Mouse (Mus musculus) lung, postnatal 36 days (tissue): Measurements from ENCODE around the gene Top1.

Experiments
- DNase-seq: peaks from one replicate; pipeline ENCODE4 v3.0.0; 2022; ENCODE audit warnings: mixed read lengths

The Top1 gene

DNA sequence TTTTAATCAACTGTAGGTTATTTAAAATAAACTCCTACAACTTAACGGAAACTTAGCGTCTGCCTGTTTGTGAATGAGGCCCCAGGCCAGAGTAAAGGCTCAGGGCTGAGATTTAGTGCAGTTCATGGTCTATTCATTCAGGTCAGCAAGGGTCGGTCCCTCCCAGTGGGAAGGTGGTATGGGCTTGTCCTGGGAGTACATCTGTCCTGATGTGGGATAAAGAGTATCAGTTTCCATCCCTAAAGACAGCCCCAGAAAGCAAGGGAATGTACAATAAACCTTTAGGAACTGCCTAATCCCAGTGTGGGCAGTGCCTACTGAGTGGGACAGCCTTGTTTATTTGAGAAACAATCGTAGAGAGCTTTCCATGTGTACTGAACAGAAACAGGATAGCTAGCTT, 77.0 kb downstream of the Top1 start:
- DNase-seq: no peak

DNA sequence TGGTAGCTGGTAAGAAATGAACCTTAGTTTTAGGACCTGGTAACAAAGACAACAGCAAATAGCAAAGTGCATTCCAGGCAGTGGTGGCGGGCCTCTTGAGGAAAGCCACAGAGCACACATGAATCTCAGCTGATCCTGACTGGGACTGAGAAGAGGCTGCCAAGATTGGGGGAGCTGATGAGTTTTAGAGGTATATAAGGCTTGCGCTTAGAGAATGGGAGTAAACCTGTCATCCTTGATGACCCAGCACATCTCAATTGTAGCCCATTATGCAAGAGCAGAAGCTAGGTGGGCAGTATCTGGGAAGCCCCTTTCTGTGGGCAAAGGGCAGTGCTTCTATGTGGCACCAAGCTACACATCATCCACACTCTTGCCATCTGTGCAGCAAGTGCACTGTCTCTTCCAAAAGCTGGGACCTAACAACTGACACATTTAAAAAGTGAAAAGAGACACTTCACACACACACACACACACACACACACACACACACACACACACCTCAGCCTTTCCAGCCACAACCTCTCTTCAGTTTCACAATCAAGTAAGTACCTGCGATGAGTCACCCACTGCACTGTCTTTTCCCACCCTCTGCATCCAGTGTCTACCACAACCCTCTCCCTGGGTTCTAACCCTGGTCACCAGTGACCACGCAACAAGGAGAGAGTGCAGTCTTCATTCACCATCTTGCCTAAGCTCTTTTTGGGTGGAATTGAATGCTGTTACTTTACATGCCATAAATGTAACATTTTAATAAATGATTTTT, 78.1 kb downstream of the Top1 start:
- no peak for DNase-seq

DNA sequence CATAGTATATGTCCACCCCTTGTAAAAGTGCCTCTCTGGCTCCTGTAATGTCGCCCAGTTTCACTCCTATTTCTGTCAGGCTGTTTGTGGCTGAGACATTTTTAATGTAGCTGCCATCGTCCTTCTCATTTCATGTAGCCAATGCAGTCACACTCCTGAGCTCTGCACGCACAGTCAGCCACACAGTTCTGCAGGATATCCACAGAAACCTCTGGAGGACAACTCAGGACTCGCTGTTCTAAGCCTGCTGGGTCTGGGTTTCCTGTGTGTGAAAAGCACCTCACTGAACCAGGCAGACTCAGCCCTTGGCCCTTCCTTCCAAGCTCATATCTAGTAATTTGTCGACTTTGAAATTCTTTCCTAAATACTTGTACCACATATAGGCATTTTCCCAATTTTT, 78.8 kb downstream of the Top1 start:
- no peak for DNase-seq

DNA sequence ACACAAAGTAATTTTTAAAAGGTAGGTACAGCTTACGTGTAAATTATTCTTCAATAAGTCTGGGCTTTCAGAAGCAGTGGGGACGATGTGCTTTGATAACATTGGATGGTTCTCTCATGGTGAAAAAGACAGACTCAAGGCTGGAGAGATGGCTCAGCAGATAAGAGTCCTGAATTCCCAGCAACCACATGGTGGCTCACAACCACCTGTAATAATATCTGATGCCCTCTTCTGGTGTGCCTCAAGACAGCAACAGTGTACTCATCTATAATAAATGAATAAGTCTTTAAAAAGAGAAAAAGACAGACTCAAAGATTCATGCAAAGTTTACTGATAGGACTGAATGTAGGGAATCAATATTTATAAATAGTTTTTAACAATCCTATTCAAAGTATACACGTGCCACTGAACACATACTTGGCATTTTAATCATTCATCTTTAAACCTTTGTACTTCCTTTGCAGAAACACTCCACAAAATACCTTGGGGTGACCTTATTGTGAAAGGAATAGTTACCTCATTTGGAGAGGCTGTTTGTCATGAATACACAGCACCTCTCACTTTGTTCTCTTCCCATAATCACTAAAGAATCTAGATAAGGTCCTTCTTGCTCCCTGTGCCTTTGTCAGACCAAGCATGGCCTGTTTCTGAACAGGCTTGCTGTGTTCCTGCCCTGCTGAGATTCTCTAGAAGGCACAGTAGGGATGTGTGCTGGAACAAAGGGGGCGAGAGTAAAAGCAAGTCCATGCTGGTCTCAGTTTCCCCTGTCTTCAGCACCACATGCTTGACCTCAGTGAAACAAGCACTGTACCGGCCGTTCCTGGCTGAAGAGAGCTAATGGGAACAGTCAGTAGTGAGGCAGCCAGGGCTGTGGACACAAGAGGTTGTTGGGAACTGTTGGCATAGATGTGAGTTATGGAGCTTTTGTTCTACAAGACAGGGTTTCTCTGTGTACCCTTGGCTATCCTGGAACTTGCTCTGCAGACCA, 80.5 kb downstream of the Top1 start:
- DNase-seq: no peak

DNA sequence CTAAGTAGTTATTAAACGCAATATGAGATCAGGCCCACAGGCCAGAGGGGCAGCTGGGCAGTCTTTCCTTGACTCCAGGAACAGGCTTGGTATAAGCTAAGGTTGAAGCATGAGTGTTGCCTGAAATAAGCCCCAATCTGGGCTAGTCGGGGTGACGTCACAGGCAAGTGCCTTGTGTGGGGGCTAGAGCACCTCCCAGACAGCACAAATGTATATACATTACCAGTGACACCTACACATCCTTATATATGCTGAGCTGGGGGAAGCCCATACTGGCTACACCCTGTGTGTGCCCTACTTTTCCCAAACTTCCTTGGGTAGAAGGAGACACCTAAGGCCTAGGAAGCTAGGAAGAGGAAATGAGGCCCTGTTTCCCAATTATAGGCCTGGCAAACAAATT, 83.3 kb downstream of the Top1 start:
- DNase-seq: no peak

DNA sequence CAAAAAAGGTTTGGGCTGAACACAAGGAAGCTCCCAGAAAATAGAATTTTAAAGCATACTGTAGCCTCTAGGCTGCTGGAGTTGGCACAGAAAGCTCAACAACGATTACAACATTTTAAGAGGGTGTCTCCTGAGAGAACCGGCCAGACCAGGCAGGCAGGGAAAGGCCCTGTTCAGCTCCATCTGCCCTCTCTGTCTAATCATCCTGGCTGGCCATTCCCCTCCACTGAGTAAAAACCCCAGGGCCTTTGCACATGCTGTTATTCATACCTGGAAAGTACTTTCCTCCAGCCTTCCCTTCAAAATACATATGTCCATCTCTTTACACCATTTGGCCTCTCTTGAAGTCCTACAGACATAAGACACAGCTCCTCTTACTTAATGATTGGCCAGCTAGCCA, 83.7 kb downstream of the Top1 start:
- DNase-seq: peak; percentile 71

DNA sequence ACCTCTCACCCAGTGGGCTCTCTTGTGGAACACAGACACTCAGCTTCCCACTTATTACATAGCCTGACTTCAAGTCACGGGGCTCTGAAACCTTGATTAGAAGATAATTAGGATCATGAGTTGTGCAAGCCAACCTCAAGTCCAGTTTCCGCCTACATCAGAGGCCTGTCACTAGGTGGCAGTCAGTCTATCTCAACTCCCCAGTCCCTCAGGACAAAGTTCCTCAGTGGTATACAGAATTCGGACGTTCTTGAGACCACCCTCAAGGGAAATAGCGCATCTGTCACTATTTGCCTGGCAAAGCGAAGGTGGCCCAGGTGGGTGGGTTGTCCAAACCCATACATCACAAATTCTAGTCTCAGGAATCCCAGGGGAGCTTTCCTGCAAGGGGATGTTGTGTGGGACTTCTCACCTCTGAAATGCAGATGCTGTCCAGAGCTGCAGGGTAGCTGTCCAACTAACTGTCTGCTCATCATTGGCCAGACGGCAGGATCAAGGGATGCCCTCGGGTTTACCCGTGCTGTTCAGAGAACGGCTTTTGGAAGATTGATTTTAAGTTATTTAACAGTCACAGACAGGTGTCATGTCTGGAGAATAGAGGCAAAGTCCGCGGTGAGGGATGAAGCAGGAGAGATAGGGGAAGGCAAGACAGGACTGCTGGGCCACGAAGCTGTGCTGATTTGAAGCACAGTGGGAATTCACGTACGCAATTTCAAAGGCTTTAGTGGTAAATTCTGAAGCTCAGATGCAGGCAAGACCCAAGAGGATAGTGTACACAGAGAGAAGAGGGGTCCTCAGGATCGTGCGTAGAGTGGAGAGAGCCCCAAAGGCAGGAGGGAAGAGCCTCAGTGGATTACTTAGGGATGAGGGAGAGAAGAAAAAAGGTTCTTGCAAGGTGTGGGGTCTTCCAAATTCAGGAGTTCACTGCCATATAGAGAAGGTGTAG, 84.4 kb downstream of the Top1 start:
- peak; percentile 76 for DNase-seq

DNA sequence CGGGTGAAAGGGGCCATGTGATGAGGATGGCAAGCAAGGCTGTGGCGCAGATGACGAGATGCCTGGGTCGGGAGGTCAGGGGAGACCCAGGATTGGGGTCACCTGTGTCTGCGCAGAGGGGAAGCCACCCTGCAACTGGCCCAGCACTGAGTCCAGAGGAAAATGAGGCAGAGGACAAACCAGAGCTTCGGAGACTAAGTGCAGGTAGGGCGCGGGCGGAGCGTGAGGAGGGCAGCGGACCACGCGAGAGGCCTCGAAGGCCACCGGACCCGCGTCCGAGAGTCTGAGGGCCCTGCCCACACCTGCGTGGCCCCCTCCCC, 85.1 kb downstream of the Top1 start:
- DNase-seq: no peak

DNA sequence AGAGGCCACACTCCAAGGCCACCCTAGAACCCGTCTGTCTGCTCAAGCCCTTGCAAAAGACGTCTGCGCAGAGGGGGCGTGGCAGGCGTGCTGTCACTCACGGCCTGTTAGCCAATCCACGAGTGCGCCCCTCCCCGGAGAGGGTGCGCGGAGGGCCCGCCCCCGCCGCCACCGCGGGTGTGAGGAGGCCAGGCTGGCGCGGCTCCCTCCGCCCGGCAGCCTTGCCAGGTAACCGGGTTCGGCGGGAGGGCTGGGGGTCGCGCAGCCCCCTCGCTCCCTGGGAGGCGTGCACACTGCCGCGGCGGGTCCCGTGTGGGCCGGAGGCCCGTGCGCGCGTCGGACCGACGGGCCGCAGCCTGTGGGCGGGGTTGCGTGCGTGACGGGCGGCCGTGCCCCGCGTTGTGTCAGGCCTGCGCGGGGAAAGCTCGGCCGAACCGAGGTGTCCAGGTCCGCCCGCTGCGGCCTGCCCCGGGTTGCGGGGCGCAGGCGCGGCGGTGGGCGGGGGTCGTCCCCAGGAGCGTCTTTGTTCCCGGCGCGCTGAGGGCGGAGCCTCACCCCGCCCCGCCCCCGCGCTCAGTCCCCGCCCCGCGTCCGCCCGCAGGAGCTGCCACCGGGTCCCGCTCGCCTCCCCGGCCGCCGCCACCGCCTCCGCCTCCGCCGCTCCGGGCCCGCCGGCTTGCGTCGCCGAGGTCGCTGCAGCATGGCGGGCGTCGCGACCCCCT, 85.6 kb downstream of the Top1 start, which contains the start of gene Plcg1:
Gene Plcg1 (plus strand): TSS at position 184 of the 722 bp plus-strand sequence.
- peak; percentile 97 for DNase-seq

DNA sequence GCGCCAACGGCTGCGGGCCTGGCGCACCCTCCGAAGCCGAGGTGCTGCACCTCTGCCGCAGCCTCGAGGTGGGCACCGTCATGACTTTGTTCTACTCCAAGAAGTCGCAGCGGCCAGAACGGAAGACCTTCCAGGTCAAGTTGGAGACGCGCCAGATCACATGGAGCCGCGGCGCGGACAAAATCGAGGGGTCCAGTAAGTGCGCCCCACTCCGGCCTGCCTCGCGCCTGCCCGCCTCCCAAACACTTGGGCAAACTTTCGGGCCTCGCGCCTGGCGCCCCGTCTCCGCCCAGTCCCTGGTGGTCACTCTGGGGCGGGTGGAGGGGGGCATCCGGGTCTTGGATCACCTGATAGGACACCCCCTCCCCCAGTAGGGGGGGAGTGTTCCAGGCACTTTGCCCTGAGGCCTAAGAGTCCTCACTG, 86.2 kb downstream of the Top1 start:
- peak; percentile 84 for DNase-seq

DNA sequence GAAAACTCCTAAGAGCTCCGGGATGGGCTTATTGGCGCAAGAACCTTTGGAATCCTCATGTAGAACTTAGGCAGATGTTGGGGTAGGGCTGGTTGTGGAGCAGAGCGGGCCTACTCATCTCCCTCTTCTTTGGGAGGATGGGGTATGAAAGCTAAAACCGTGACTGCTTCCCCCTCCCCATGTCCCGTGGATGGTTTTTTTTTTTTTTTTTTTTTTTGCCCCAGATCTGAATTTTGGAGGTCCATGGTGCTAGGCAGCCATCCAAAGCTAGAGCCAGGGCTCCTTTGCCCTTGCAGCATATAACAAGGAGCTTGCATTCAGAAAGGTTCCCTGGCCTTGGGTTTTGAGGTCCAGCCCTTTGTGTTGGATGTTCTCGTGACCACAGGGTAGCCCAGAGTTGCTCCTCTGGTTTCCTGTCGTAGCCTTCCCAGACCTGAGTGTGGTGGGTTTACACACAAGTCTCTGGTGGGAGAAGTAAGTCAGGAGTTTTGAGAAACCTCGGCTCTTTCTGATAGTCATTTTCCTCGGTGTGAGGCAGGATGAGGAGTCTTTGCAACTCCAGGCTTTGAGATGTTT, 86.8 kb downstream of the Top1 start:
- no peak for DNase-seq

DNA sequence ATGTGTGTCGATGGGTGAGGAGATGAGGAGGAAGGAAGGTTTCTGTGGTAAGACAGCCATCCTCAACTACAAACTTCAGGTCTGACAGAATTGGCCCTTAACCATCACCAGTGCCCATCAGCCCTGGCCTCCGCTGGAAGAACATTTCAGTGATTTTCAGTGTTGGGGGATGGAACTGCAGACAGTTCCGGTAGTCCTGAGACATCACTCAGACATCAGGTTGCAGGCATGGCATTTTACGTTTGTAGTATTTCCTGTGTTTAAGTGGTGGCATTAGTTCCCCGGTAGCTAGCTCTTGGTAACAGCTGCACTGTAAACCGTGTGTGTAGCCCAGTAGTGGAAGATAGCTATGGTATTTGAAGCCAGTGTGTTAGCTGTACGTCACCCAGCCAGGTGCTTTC, 87.4 kb downstream of the Top1 start:
- DNase-seq: no peak

DNA sequence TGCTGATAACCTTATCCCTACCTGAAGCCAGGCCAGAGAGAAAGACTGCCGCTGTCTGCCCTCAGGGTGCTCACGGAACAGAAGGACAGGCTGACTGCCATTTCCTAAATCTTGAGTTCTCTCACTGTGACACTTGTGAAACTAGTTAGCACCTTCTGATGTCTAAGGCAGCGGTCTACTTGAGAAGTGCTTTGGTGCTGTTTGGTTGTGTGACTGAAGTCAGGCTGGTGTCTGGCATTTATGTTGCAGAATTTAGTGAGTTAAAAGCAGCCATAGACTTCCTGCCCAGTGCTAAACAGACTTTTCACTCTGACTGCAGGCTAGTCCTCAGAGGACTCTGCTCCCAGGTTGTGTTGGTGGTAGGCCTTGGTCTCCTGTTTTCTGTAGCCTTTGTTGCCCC, 88.6 kb downstream of the Top1 start:
- no peak for DNase-seq

DNA sequence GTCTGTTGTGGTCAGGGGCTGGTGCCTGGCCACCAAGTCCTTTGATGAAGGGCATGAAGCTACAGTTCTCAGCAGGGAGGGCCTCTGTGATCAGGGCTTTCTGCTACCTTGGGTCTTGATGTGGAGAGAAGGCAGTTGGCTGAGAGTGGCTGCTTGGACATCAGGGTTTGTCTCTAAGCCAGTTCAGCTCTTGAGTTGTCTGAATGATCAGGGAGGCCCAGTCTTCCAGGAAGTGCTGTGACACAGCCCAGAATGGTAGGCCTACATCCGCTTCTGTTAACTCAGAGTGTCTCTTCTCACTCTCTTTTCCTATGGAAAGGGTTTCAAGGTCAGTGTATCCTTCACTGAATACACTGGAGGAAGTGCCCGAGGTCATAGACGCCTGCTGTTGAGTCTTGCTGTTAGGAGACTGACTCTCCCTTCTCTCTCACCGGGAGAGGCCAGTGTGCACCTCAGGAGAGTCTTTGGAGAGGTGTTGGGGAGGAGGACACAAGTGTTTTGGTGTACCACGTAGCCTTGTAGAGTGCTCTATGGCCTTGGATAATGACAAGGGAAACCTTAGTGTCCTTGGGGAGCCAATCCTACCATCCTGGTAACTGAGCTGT, 90.1 kb downstream of the Top1 start:
- no peak for DNase-seq

DNA sequence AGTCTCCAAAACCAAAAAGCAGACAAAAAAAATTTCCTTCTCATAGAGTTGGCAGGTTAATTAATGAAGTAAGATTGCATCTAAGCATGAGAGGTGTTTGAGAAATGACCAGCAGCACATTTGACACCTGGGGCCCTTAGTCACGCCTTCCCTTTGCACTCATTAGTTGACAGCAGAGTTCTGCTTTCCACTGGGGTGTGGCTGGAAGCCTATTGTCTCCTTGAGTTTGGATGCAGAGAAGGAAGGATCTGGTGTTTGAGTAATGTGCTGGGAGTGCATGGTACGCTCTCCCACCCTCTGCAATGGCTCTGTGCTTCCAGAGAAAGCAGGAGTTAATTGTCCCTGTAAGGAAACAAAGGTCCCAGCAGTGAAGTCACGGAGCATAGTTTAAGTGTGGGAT, 90.8 kb downstream of the Top1 start:
- no peak for DNase-seq

DNA sequence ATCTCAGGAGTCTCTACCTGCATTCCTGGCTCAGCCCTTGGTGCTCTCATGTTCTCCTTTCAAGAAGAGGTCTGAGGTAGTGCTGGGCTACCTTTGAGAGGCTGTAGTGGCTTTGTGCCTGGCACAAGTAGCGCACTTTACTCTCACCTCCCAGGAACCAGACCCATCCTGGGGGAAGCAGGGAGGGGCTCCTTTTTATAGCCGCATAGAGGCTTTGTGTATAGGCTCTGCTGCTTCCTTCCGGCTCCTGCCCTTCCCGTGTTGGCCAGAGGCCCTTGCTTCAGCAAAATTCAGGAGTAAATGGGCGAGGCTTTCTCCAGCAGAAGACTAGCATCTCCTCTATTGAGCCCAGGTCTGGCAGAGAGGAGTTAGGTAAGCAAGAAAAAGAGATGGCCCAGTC, 92.7 kb downstream of the Top1 start:
- DNase-seq: peak; percentile 83

DNA sequence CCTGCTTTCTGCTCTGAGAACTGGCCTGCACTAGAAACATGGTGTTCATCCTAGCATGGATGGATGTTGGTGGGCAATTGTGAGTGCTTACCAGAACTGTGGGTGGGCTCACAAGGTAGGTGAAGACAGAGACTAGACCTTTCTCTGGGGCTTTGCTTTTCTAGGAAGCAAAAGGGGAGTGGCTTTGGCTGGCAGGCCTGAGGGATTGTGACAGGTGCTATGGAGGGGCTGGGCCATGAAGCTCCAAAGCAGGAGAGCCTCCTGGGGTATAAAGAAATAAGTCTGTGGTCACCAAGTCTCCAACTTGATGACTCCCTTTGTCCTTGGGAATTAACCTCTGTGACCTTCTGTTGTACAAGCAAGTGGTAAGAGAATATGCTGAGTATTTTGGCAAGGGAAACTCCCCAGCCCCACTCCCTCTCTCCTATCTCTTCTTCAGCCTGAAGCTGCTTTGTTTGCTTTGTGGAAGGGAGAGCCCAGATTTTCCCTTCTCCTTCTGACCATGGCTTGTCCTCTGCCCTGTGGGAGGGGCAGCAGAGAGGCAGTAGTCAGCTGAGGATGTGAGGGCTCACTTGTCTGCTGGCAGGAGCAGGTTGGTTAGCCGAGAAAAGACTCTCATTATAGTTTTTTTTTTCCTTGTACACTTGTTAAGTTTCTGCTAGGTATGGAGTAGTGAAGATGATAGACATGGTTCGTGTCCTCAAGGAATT, 94.1 kb downstream of the Top1 start:
- DNase-seq: no peak

DNA sequence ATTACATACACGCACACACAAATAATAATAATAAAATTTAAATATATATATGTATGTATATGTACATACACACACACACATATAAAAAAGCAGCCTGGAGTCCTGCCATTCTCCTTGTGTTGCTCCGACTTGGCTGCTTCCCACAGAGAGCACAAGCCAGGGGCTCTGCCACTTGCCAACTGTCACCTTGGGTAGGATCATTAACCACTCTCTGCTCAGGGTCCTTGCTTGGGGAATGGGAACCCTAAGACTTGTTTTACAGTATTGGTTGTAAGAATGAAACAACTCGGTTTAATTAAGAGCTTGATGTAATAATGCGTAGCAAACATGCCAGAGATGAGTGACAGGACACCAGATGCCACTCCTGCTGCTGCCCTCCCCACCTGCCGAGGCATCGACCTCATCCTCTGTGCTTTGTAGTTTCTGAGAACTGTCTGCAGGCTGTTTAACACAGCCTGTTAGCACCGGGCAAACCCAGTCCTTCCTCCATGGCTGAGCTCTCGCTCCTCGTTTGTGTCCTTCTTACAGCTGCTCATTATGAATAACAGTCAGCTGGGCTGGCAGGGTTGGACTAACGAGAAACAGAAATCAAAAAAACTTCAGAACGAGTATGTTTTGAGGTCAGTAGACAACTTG, 95.0 kb downstream of the Top1 start:
- DNase-seq: no peak

DNA sequence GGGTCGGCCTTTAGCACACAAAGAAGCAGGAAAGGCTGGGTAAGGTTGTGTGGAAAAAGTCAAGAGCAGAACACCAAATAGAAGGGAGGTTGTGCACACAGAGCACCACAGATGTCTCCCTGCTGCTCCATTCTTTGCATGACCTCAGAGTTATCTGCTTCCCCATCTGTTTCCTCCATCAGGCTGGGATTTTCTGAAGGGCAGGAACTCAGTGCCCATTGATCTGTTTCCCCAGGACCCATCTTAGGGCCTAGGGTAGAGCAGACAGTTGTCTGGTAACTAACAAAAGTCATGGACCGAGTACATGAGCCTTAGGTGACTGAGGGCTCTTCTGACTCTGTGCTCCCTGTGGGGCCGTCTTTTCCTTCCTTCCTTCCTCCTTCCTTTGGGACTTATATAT, 95.9 kb downstream of the Top1 start:
- DNase-seq: peak; percentile 61

DNA sequence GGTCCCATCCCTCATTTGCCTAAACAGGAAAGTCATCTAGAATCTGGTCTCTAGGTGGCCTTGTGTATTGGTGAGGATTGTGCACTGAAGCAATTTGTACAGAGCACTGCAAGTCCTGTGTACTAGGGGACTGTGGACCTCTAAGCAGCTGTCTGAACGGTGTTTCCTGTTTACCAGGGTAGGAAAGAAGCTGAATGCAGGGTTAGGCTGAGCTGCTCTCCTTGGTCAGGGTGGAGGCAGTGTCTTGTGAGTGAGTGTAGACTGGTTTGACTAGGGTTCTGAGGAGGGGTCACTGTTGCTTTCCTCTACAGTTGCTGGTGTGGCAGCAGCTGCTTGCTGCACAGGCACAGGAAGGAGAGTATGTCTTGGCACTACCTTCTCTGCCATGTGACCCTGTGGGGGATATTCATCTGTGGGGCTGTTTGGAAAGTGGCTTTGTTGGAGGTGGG, 96.5 kb downstream of the Top1 start:
- DNase-seq: no peak
